Mouse (Mus musculus): ENCODE measurements around the gene Prpf38b. TPM values are rescaled to one million over a fixed set of nuclear protein-coding genes. Genes with fewer than 3 reads are reported as not detected.
A peak's percentile ranks its signal among the peaks of the same experiment; 100 is the strongest.

The Prpf38b gene
- polyA plus RNA-seq (2015; fragmentation: Nextera tagmentation; extraction: Ambion mirVana) = 67.8 and 69.6 TPM in 2 replicates

DNA sequence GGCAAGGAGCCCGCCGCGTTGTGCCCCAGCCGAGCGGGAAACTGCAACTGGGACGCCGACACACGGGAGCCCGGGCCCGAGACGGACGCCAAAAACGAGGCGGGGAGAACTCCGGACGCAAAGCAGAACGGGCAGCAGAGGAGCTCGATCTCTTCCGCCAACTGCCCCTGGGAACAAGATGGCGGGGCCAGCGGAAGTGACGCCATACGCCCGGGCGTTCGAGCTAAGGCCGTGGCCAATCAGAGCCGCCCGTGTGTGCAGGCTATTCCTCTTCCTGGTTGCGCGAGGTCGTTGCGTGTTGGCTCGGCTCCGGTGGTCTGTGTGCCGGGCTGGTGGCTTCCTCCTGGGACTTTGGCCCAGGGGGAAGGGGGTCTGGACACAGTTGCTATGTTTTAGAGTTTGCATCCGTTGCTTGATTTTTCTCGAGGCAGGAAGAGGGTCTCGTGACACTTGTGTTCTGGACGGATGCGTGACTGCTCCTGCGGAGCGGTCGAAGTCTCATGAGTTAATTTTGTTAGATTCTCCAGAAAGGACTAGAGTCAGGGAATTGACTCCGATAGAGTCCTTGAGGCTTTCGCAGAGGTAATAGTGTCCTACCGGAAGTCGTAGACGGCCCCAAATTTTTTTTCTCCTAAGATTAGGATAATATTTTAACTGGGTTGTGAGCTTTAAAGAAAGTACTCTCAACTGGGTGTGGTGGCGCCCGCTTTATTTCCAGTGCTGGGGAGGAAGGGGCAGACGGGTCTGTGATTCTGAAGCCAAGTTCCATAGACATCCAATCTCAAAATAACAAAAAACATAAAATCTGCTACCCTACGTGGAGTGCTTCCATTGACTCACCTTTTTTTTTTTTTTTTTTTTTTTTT lies at the start of gene Prpf38b:
TSS of gene Prpf38b (minus strand) at position 180 of the 866 bp plus-strand sequence.
- H3K36me3 ChIP-seq (ENCODE audit: control insufficient read depth, insufficient read depth, low read length) = peaks cover 8% of the 10 kb centered on the region; the same call in 1 of the 2 replicates
- ATAC-seq (ENCODE audit: low read depth) = peak; percentile 99
- H3K4me3 ChIP-seq (ENCODE audit: low read length) = peak within 1 kb of the TSS; percentile 96
- H3K27me3 ChIP-seq (ENCODE audit: control insufficient read depth, insufficient read depth, low read depth, low read length) = no peaks in the 10 kb centered on the region
- H3K9me3 ChIP-seq (ENCODE audit: control insufficient read depth, low read length) = no peaks in the 10 kb centered on the region
- WGBS = under 1% methylated on average over 53 of the region's 53 CpGs
- peak within 1 kb of the TSS; percentile 96 for H3K9ac ChIP-seq (ENCODE audit: low read length)
- peak within 1 kb of the TSS; percentile 100 for H3K27ac ChIP-seq (ENCODE audit: low read length)
- peaks cover 7% of the 10 kb centered on the region for H3K4me1 ChIP-seq (replicated peaks; ENCODE audit: control insufficient read depth, insufficient read depth, low read length)
- peak within 1 kb of the TSS; percentile 62 for H3K4me2 ChIP-seq (ENCODE audit: low read depth, low read length)

DNA sequence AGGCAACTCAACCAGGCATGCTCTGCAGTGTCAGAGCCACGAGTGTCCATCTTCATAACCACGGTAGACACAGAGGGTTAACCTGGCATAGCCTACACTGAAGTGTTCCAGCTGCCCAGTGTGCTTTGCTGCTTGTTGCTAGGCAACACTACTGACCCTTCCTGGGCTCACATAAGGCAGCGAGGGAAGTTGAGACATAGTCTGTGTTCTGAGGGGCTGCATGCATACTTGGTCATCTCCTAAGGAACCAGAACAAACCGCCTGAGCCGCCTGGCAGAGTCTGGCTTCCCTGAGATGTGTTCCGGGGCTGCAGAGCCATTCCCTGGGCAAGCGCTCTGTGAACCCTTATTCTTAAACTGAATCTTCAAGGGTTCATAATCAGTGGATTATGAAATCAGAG lies 49.7 kb upstream of the Prpf38b start:
- peak; percentile 89 for ATAC-seq (ENCODE audit: low read depth)
- Histone ChIP-seq H3K9ac (ENCODE audit: low read length) (peak overlapping the region; percentile 6; the same call in 1 of the 2 replicates), H3K4me3 (ENCODE audit: low read length) (0 out of 2 replicates have a peak overlapping the region, but pooled peaks have one; percentile 7), H3K4me2 (ENCODE audit: low read depth, low read length) (peak overlapping the region; percentile 50), H3K36me3 (ENCODE audit: control insufficient read depth, insufficient read depth, low read length) (no peaks in the 10 kb centered on the region), H3K9me3 (ENCODE audit: control insufficient read depth, low read length) (no peaks in the 10 kb centered on the region), H3K27ac (ENCODE audit: low read length) (0 out of 2 replicates have a peak overlapping the region, but pooled peaks have one; percentile 32), H3K27me3 (ENCODE audit: control insufficient read depth, insufficient read depth, low read depth, low read length) (no peaks in the 10 kb centered on the region), H3K4me1 (replicated peaks; ENCODE audit: control insufficient read depth, insufficient read depth, low read length) (peaks cover 11% of the 10 kb centered on the region)
- WGBS = 27% methylated on average over 7 of the region's 7 CpGs

DNA sequence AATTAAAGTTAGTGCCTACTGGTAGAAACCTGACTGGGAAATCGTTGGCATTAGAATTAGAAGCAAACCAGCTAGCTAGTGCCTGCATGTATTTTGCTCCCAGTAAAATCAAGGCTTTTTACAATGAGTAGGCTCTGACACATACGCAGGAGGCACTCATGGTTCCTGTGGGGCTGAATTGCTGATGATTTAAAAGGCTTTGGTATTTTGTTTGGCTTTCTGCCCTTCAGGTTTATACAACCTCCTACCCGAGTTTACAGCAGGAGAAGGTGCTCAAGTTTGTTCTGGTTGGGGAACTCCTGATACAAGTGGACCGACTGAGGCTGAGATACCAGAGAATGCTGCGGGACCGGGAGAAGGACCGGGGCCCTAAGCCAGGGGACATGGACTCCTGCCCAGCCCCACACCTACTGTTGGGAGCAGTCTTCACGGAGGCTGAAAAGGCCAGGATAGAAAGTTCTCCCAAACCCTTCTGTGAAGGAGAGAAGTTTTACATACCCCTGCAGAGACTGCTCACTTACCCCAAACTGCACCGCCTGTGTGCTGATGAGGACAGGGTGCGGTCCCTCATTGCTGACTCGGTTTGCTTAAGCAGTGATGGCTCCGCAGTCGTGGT lies 48.3 kb upstream of the Prpf38b start:
- Histone ChIP-seq H3K9ac (ENCODE audit: low read length) (no peak overlapping the region), H3K9me3 (ENCODE audit: control insufficient read depth, low read length) (no peaks in the 10 kb centered on the region), H3K27ac (ENCODE audit: low read length) (no peak overlapping the region), H3K4me1 (replicated peaks; ENCODE audit: control insufficient read depth, insufficient read depth, low read length) (peaks cover 11% of the 10 kb centered on the region), H3K4me3 (ENCODE audit: low read length) (no peak overlapping the region), H3K4me2 (ENCODE audit: low read depth, low read length) (no peak overlapping the region), H3K27me3 (ENCODE audit: control insufficient read depth, insufficient read depth, low read depth, low read length) (no peaks in the 10 kb centered on the region), H3K36me3 (ENCODE audit: control insufficient read depth, insufficient read depth, low read length) (no peaks in the 10 kb centered on the region)
- 57% methylated on average over 13 of the region's 13 CpGs for WGBS
- no peak for ATAC-seq (ENCODE audit: low read depth)

DNA sequence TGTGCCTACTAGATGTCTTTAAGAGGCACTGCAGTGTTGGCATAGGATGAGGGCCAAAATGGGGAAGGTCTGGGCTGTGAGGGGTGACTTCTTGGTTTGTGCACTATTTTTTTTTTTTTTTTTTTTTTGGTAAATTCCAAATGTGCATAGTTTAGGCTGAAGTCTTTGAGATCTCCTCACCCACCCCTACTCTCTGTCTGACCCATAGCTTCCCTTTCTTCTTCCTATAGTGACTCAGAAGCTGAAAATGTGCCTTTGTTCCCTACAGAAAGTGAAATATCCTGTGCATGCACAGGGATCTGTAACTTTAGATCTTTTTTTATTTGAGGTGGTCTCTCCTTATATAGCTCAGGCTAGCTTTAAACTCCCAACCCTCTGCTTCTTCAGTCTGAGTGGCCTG lies 46.4 kb upstream of the Prpf38b start:
- Histone ChIP-seq H3K4me2 (ENCODE audit: low read depth, low read length) (no peak overlapping the region), H3K9me3 (ENCODE audit: control insufficient read depth, low read length) (no peaks in the 10 kb centered on the region), H3K36me3 (ENCODE audit: control insufficient read depth, insufficient read depth, low read length) (no peaks in the 10 kb centered on the region), H3K27me3 (ENCODE audit: control insufficient read depth, insufficient read depth, low read depth, low read length) (no peaks in the 10 kb centered on the region), H3K27ac (ENCODE audit: low read length) (no peak overlapping the region), H3K4me3 (ENCODE audit: low read length) (no peak overlapping the region), H3K4me1 (replicated peaks; ENCODE audit: control insufficient read depth, insufficient read depth, low read length) (peaks cover 11% of the 10 kb centered on the region), H3K9ac (ENCODE audit: low read length) (no peak overlapping the region)
- peak; percentile 46; the same call in 1 of the 2 replicates for ATAC-seq (ENCODE audit: low read depth)

DNA sequence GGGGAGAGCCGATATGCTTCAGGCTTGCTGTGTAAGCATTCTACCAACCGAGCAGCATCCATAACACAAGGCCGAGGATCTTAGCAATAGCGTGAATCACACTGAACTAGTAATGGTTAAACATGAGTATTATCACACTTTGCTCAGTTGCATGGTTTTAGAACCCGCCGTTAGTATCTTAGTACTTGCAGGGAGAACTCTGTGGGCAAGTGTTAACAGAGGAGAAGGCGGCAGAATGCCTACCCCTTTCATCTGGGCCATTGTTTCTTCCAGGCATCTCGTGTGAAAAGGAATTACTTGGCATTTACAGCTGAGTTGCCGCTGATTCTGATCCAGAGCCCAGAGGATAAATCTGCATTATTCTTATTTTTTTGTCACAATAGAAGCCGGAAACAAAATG lies 29.5 kb upstream of the Prpf38b start:
- H3K4me1 ChIP-seq (replicated peaks; ENCODE audit: control insufficient read depth, insufficient read depth, low read length) = no peaks in the 10 kb centered on the region
- H3K27ac ChIP-seq (ENCODE audit: low read length) = no peak overlapping the region
- no peak overlapping the region for H3K4me3 ChIP-seq (ENCODE audit: low read length)
- ATAC-seq (ENCODE audit: low read depth) = no peak
- no peak overlapping the region for H3K9ac ChIP-seq (ENCODE audit: low read length)
- H3K9me3 ChIP-seq (ENCODE audit: control insufficient read depth, low read length) = no peaks in the 10 kb centered on the region
- 86% methylated on average over 10 of the region's 10 CpGs for WGBS
- no peak overlapping the region for H3K4me2 ChIP-seq (ENCODE audit: low read depth, low read length)
- H3K27me3 ChIP-seq (ENCODE audit: control insufficient read depth, insufficient read depth, low read depth, low read length) = no peaks in the 10 kb centered on the region
- H3K36me3 ChIP-seq (ENCODE audit: control insufficient read depth, insufficient read depth, low read length) = no peaks in the 10 kb centered on the region

DNA sequence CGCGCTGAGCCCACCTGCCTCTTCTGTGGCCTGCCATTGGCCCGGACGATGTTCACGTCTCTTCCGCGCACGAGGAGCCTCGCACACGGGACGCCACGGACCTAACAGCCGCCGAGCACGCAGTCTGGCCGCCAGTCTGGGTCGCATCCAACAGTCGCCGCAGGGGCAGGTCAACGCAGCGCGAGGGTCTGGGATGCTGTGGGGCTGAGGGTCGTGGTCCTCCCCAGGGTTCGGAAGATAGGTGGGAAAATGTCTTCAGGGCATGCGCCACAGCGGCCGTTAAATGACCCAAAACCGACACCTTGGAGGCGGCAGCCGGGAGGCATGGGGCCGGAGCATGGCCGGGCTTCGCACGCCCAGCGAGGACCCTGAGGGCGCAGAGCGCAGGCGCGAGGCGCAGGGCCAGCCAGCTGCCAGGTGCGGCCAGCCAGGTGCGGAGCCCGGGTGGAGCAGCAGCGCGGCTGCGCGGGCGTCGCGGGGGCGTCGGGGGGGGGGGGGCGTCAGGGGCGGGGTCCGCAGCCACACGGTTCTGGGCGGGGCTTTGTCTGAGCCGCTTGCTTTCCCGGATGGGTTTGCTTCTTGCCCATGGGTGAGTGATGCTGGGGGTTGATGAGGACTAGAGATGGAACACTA lies 28.6 kb upstream of the Prpf38b start, which contains the start of gene Gm9857:
TSS of gene Gm9857 (minus strand) at position 445 of the 633 bp plus-strand sequence.
- ATAC-seq (ENCODE audit: low read depth) = peak; percentile 72; the same call in 1 of the 2 replicates
- 48% methylated on average over 42 of the region's 59 CpGs for WGBS
- H3K4me3 ChIP-seq (ENCODE audit: low read length) = peak within 1 kb of the TSS; percentile 37
- no peaks in the 10 kb centered on the region for H3K4me1 ChIP-seq (replicated peaks; ENCODE audit: control insufficient read depth, insufficient read depth, low read length)
- peak within 1 kb of the TSS; percentile 59 for H3K4me2 ChIP-seq (ENCODE audit: low read depth, low read length)
- H3K27me3 ChIP-seq (ENCODE audit: control insufficient read depth, insufficient read depth, low read depth, low read length) = no peaks in the 10 kb centered on the region
- H3K36me3 ChIP-seq (ENCODE audit: control insufficient read depth, insufficient read depth, low read length) = no peaks in the 10 kb centered on the region
- no peaks in the 10 kb centered on the region for H3K9me3 ChIP-seq (ENCODE audit: control insufficient read depth, low read length)
- H3K9ac ChIP-seq (ENCODE audit: low read length) = no peak within 1 kb of the TSS
- no peak within 1 kb of the TSS for H3K27ac ChIP-seq (ENCODE audit: low read length)

DNA sequence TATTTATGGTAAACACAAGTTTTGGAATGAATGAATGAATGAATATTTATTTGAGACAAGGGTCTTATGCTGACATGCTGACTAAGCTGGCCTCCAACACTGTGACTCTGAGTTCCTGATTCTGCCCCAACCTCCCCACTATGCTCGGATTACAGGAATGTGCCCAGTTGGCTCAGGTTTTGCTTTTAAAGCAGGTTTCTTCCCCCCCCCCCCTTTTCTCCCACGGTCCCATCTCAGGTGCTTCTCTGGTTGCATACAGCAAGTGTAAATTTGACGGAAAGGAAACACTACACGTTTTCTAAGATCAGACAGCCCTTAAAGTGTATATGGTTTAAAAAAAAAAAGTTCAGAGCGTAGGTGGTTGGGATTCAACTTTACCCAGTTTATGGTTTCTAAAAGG lies 28.0 kb upstream of the Prpf38b start, which contains the start of gene Henmt1:
TSS of gene Henmt1 (plus strand) at position 301 of the 400 bp plus-strand sequence.
- no peaks in the 10 kb centered on the region for H3K9me3 ChIP-seq (ENCODE audit: control insufficient read depth, low read length)
- H3K36me3 ChIP-seq (ENCODE audit: control insufficient read depth, insufficient read depth, low read length) = no peaks in the 10 kb centered on the region
- H3K4me1 ChIP-seq (replicated peaks; ENCODE audit: control insufficient read depth, insufficient read depth, low read length) = no peaks in the 10 kb centered on the region
- no peak within 1 kb of the TSS for H3K9ac ChIP-seq (ENCODE audit: low read length)
- no peak within 1 kb of the TSS for H3K27ac ChIP-seq (ENCODE audit: low read length)
- 76% methylated on average over 5 of the region's 5 CpGs for WGBS
- H3K4me3 ChIP-seq (ENCODE audit: low read length) = peak within 1 kb of the TSS; percentile 37
- no peaks in the 10 kb centered on the region for H3K27me3 ChIP-seq (ENCODE audit: control insufficient read depth, insufficient read depth, low read depth, low read length)
- H3K4me2 ChIP-seq (ENCODE audit: low read depth, low read length) = peak within 1 kb of the TSS; percentile 59
- ATAC-seq (ENCODE audit: low read depth) = no peak

DNA sequence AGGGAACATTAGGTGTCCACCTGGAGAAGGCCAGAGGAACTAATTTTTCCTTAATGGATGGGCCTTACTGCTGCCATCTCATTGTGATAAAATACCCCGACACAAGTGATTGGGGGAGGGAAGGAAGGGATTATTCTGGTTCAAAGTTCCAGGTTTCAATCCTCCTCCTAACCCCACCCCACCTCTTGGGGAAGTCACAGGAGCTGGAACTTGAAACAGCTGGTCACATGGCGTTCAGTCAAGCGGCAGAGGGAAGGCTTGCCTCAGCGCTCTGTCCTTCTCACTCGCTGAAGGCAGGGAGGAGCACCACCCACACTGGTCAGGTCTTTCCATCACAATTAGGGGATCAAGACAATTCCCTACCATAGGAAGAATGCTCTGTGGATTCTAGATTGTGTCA lies 27.2 kb upstream of the Prpf38b start:
- Histone ChIP-seq H3K27me3 (ENCODE audit: control insufficient read depth, insufficient read depth, low read depth, low read length) (no peaks in the 10 kb centered on the region), H3K4me1 (replicated peaks; ENCODE audit: control insufficient read depth, insufficient read depth, low read length) (no peaks in the 10 kb centered on the region), H3K27ac (ENCODE audit: low read length) (no peak overlapping the region), H3K36me3 (ENCODE audit: control insufficient read depth, insufficient read depth, low read length) (no peaks in the 10 kb centered on the region), H3K9me3 (ENCODE audit: control insufficient read depth, low read length) (no peaks in the 10 kb centered on the region), H3K9ac (ENCODE audit: low read length) (no peak overlapping the region), H3K4me2 (ENCODE audit: low read depth, low read length) (no peak overlapping the region), H3K4me3 (ENCODE audit: low read length) (no peak overlapping the region)
- no peak for ATAC-seq (ENCODE audit: low read depth)
- 96% methylated on average over 5 of the region's 5 CpGs for WGBS

DNA sequence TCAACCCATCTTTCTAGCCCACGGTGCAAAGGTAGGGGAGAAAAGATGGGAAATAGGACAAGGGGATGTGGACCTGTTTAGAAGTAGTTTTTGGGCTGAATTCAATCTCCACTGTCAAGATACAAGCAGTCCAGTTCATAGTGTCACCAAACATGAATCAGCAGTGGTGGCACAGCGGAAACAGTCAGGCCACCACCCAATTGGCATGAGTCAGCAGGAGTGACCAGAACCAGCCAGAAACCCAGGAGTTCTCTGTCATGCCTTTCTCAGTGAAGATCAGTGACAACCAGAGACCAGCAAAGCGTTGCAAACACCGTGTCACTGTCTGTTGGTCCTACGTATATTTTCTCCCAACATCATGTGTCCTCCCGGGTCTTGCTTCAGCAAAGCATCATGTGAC lies 22.0 kb upstream of the Prpf38b start:
- no peaks in the 10 kb centered on the region for H3K27me3 ChIP-seq (ENCODE audit: control insufficient read depth, insufficient read depth, low read depth, low read length)
- no peak overlapping the region for H3K27ac ChIP-seq (ENCODE audit: low read length)
- no peaks in the 10 kb centered on the region for H3K36me3 ChIP-seq (ENCODE audit: control insufficient read depth, insufficient read depth, low read length)
- WGBS = 92% methylated on average over 6 of the region's 6 CpGs
- no peak overlapping the region for H3K9ac ChIP-seq (ENCODE audit: low read length)
- H3K4me1 ChIP-seq (replicated peaks; ENCODE audit: control insufficient read depth, insufficient read depth, low read length) = no peaks in the 10 kb centered on the region
- no peaks in the 10 kb centered on the region for H3K9me3 ChIP-seq (ENCODE audit: control insufficient read depth, low read length)
- H3K4me2 ChIP-seq (ENCODE audit: low read depth, low read length) = no peak overlapping the region
- ATAC-seq (ENCODE audit: low read depth) = no peak
- H3K4me3 ChIP-seq (ENCODE audit: low read length) = no peak overlapping the region
